Mouse (Mus musculus) midbrain, postnatal 0 days (tissue): ENCODE results near the gene Slc25a31. TPM values are rescaled to one million over a fixed set of nuclear protein-coding genes. Genes with fewer than 3 reads are reported as not detected.

Experiments
- ATAC-seq: fragments of 200-750 bp; cut with Nextera tagmentation; 2 replicates; pipeline ENCODE4 v1.8.0; 2017; ENCODE audit warnings: moderate number of reproducible peaks, mild to moderate bottlenecking, moderate TSS enrichment, moderate library complexity; ENCODE audit not compliant: low FRiP score
- DNase-seq: peaks from one replicate; pipeline ENCODE4 v3.0.0-alpha.2; 2015; ENCODE audit warnings: low spot score
- H3K27ac ChIP-seq: fragments of 300-500 bp; sonication (generic); 2 replicates; pipeline ENCODE4 v1.5.1; 2014; ENCODE audit warnings: low read depth, mild to moderate bottlenecking, low read length, mixed read lengths
- H3K27me3 ChIP-seq: fragments of 300-500 bp; sonication (generic); 2 replicates; pipeline ENCODE4 v1.6.1; 2014; ENCODE audit warnings: low read length, control low read depth, mixed read lengths; ENCODE audit not compliant: insufficient read depth
- H3K36me3 ChIP-seq: fragments of 300-500 bp; sonication (generic); 2 replicates; pipeline ENCODE4 v1.6.1; 2014; ENCODE audit warnings: low read length, control low read depth, mixed read lengths; ENCODE audit not compliant: insufficient read depth
- H3K4me1 ChIP-seq: fragments of 300-500 bp; sonication (generic); 2 replicates; pipeline ENCODE4 v1.6.1; 2014; ENCODE audit warnings: mild to moderate bottlenecking, control low read depth, antibody characterized with exemption, low read length, mixed read lengths; ENCODE audit not compliant: insufficient read depth
- H3K4me2 ChIP-seq: fragments of 300-500 bp; sonication (generic); 2 replicates; pipeline ENCODE4 v1.6.1; 2014; ENCODE audit warnings: low read depth, mild to moderate bottlenecking, low read length, mixed read lengths; ENCODE audit not compliant: poor library complexity, severe bottlenecking
- H3K4me3 ChIP-seq: fragments of 300-500 bp; sonication (generic); 2 replicates; pipeline ENCODE4 v1.5.1; 2014; ENCODE audit warnings: low read depth, mild to moderate bottlenecking, low read length, moderate library complexity
- H3K9ac ChIP-seq: fragments of 300-500 bp; sonication (generic); replicated peaks from 2 replicates; pipeline ENCODE4 v1.6.1; 2014; ENCODE audit warnings: mild to moderate bottlenecking, low read length, moderate library complexity, mixed read lengths; ENCODE audit not compliant: poor library complexity, severe bottlenecking
- H3K9me3 ChIP-seq: fragments of 300-500 bp; sonication (generic); 2 replicates; pipeline ENCODE4 v1.6.1; 2016; ENCODE audit warnings: low read length, control low read depth
- CTCF ChIP-seq: IDR thresholded peaks from 2 replicates; pipeline ENCODE4 v1.5.1; 2016; ENCODE audit warnings: antibody characterized with exemption, mild to moderate bottlenecking
- WGBS: fragments of 180-500 bp; shearing (Covaris S2); extraction: QIAGEN DNeasy Blood & Tissue Kit; methylation state at CpG from one replicate; pipeline ENCODE4 v1.1.7; 2014; 5-methylcytosine and 5-hydroxymethylcytosine counted together
- polyA plus RNA-seq: library from polyadenylated mRNA; unstranded; fragments of >200 nt; fragmentation: Nextera tagmentation; extraction: Ambion mirVana; gene quantifications from 2 replicates; pipeline ENCODE4 v1.2.1, GENCODE M21; 2015
- total RNA-seq: library from RNA; depleted of rRNA; stranded (reverse); fragments of >200 nt; gene quantifications from 2 replicates; pipeline ENCODE4 v1.2.3, GENCODE M21; 2014

Gene Slc25a31
- total and polyA plus RNA-seq, 2 experiments from 2014 or later: 0.09 to 0.49 TPM

DNA sequence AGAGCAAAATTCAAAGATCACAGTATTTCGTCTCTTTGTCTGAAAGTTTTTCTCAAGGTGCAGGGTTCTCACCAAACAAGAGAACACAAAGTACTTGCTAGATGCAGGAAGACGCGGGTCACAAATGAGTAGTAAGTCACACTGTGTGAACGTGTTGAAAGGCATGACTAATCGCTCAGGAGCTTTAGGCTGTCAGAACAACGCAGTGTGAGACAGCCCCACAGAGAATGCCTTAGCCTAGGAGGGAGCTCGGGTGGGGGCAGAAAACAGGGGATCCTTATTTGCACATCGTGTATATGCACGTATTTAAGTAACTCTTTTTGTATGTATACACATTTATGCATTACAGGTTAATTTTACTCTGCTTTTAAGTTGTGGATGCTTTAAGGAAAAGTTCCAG, 21.8 kb upstream of the Slc25a31 start:
- Histone ChIP-seq H3K4me1 (no peaks in the 10 kb centered on the region), H3K4me3 (no peak overlapping the region), H3K36me3 (no peaks in the 10 kb centered on the region), H3K9ac (no peak overlapping the region), H3K9me3 (no peaks in the 10 kb centered on the region), H3K27ac (no peak overlapping the region), H3K4me2 (no peak overlapping the region), H3K27me3 (no peaks in the 10 kb centered on the region)
- no peak for TF ChIP-seq CTCF
- DNase-seq (no peak), ATAC-seq (no peak)
- 16% methylated on average over 9 of the region's 9 CpGs for WGBS

DNA sequence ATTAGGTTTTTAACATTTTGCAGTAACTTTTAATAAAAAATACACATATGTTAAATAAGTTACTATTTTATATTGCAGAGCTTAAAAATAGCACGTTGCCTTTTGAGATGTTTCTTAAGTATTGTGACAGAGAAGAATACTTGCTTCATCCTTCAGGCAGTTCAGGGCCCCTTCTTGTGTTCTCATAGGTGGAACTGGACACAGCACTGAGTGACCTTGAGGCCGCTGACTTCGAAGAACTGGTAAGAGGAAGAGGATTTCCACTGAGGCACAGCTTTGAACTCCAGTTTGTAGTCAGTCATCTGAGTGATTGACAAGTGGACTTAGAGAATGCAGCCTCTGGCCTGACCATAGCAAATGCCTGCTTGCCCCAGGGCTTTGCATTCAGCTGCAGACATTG, 21.1 kb upstream of the Slc25a31 start:
- Histone ChIP-seq H3K4me2 (no peak overlapping the region), H3K4me1 (no peaks in the 10 kb centered on the region), H3K27ac (no peak overlapping the region), H3K36me3 (no peaks in the 10 kb centered on the region), H3K27me3 (no peaks in the 10 kb centered on the region), H3K9me3 (no peaks in the 10 kb centered on the region), H3K4me3 (no peak overlapping the region), H3K9ac (no peak overlapping the region)
- DNase-seq (no peak), ATAC-seq (no peak)
- WGBS: 33% methylated on average over 3 of the region's 3 CpGs
- TF ChIP-seq CTCF: no peak

DNA sequence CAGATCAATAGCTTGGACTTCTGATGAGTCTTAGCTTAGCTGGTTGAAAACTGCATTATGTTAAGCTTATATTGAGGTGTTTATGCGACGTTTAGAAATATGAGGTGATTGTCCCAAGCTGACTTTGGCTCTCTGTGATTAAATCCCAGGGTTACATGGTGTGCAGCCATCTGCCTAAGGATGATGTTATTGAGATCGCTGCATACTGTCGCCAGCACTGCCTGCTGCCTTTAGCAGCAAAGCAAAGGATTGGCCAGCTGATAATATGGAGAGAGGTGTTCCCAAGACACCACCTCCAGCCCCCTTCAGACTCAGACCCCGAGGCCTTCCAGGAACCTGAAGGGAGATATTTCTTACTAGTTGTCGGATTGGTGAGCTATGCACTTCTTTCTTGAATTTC, 17.1 kb upstream of the Slc25a31 start:
- no peak overlapping the region for H3K9ac ChIP-seq
- no peak for ATAC-seq
- H3K36me3 ChIP-seq: 0 out of 2 replicates have a peak, but pooled peaks cover 4% of the 10 kb centered on the region
- H3K4me2 ChIP-seq: no peak overlapping the region
- TF ChIP-seq CTCF: no peak
- no peaks in the 10 kb centered on the region for H3K9me3 ChIP-seq
- WGBS: 68% methylated on average over 6 of the region's 6 CpGs
- no peaks in the 10 kb centered on the region for H3K27me3 ChIP-seq
- no peaks in the 10 kb centered on the region for H3K4me1 ChIP-seq
- H3K4me3 ChIP-seq: no peak overlapping the region
- peak; percentile 67 for DNase-seq
- H3K27ac ChIP-seq: no peak overlapping the region

DNA sequence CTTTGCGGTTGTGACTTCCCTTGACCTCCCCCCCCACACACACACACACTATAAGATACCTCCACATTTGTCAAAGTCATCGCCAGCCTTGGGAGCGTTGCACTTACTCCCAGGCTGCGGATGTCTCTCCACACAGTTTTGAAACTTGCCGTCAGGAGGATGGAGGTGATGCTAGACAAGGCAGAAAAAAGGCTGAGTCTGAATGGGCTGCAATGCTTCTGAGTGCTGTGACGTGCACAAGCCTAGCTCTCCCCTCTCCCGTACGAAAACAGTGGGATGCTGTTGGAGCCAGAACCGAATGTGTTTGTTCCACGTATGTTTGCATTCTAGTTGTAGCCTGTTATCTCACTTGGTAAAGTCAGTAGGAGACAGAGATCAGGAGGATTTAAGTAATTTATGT, 15.2 kb upstream of the Slc25a31 start:
- DNase-seq (no peak), ATAC-seq (no peak)
- Histone ChIP-seq H3K9ac (no peak overlapping the region), H3K4me3 (no peak overlapping the region), H3K27ac (no peak overlapping the region), H3K9me3 (no peaks in the 10 kb centered on the region), H3K4me1 (no peaks in the 10 kb centered on the region), H3K4me2 (no peak overlapping the region), H3K27me3 (no peaks in the 10 kb centered on the region), H3K36me3 (peaks cover 4% of the 10 kb centered on the region; the same call in 1 of the 2 replicates)
- WGBS: 81% methylated on average over 10 of the region's 10 CpGs
- no peak for TF ChIP-seq CTCF

DNA sequence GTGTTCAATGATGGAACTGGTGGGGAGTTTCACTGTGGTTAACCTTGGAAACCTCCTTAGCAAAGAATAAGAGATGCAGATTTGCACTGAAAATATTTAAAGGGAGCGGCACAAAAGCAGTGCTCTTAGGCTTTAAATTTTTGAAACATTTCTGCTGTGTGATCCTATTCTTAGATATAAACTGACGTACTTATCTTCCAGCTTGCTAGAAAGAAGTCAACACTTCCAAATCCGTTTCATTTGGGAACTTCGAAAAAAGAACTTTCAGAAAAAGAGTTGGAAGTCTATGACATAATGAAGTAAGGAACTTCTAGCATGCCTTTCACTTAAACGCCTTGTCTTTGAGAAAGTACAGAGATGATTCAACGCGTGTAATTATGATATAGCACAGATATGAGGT, 14.7 kb upstream of the Slc25a31 start:
- Histone ChIP-seq H3K27me3 (no peaks in the 10 kb centered on the region), H3K27ac (no peak overlapping the region), H3K9ac (no peak overlapping the region), H3K9me3 (no peaks in the 10 kb centered on the region), H3K4me2 (no peak overlapping the region), H3K4me1 (no peaks in the 10 kb centered on the region), H3K4me3 (no peak overlapping the region), H3K36me3 (peaks cover 4% of the 10 kb centered on the region; the same call in 1 of the 2 replicates)
- no peak for TF ChIP-seq CTCF
- ATAC-seq (no peak), DNase-seq (no peak)
- 86% methylated on average over 7 of the region's 7 CpGs for WGBS

DNA sequence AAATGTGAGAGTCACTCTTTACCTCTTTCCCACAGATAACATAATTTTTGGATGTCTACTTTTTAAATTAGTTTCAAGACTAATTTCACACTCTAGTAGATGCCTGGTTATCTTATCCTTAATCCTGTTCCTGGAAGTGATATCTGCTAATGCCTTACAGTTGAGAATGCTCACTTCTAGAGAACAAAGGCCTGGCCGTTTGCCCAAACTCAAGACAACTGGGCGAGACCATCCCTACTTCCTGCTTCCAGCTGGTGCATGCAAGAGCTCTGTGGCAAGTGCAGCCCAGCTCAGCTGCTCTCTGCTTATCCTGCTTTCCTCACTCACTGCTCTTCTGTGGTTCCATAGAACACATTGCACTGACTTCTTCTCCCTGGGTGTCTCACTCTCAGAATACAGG, 14.2 kb upstream of the Slc25a31 start:
- no peaks in the 10 kb centered on the region for H3K9me3 ChIP-seq
- TF ChIP-seq CTCF: no peak
- H3K4me2 ChIP-seq: no peak overlapping the region
- peak; percentile 48 for DNase-seq
- no peak overlapping the region for H3K27ac ChIP-seq
- H3K9ac ChIP-seq: no peak overlapping the region
- 45% methylated on average over 2 of the region's 2 CpGs for WGBS
- peaks cover 5% of the 10 kb centered on the region; the same call in 1 of the 2 replicates for H3K36me3 ChIP-seq
- H3K27me3 ChIP-seq: no peaks in the 10 kb centered on the region
- no peak overlapping the region for H3K4me3 ChIP-seq
- no peaks in the 10 kb centered on the region for H3K4me1 ChIP-seq
- ATAC-seq: no peak
